Mouse (Mus musculus): Measurements from ENCODE around the gene Pole2. TPM values are rescaled to one million over a fixed set of nuclear protein-coding genes. Genes with fewer than 3 reads are reported as not detected.

The Pole2 gene
- total and polyA plus RNA-seq, 2 experiments from 2014 or later: 2.6 to 5.0 TPM

DNA sequence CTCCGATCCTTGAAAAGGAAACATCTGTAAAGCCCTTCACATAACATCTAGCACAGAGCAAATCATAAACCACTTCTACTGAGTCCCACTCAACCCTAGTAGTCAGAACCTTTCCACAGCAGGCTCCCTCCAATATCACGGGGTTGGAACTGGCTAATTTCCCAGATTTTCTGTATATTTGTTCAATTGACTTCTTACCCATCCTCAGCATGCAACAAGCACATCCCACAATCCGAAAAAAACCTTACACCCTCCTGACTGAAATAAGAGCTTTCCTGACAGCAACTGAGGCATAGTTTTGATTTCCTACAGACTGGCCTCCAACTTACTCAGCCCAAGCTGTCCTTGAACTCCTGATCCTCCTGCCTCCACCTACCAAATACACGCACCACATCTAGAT is 71.6 kb downstream of the Pole2 start:
- H3K9ac ChIP-seq: no peak overlapping the region
- no peak overlapping the region for H3K4me3 ChIP-seq (ENCODE audit: low read depth, low read length)
- peaks cover 5% of the 10 kb centered on the region; the same call in 1 of the 2 replicates for H3K4me1 ChIP-seq (ENCODE audit: insufficient read depth)
- DNase-seq (no peak), ATAC-seq (no peak)
- no peak overlapping the region for H3K27ac ChIP-seq (ENCODE audit: low read depth, low read length)
- no peaks in the 10 kb centered on the region for H3K9me3 ChIP-seq (ENCODE audit: low read length)
- peaks cover 14% of the 10 kb centered on the region; the same call in 1 of the 2 replicates for H3K36me3 ChIP-seq (ENCODE audit: insufficient read depth)
- no peak overlapping the region for H3K4me2 ChIP-seq (ENCODE audit: low read depth)
- no peak for TF ChIP-seq CTCF (IDR thresholded peaks at IDR 0.05; ENCODE audit: low read depth)
- no peaks in the 10 kb centered on the region for H3K27me3 ChIP-seq (ENCODE audit: insufficient read depth, low read length)
- 89% methylated on average over 4 of the region's 4 CpGs for WGBS

DNA sequence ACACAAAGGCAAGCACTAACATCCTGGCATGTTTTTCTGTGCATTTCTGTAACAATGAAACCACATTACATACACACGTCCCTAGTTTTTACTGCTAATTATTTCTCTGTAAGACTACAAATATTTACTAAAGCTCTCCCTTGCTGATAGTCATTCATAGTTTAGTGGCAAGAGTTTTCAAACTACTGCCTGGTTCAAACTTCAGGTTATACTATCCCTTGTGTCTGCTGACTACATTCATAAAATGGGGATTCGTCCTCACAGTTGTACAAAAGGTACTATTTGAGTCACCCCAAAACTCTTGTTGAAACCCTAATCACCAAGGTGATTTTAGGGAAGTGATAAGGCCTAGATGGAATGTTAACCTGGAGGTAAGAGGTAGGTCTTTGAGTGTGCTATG is 72.1 kb downstream of the Pole2 start:
- no peak overlapping the region for H3K4me3 ChIP-seq (ENCODE audit: low read depth, low read length)
- ATAC-seq (no peak), DNase-seq (no peak)
- H3K27me3 ChIP-seq (ENCODE audit: insufficient read depth, low read length): no peaks in the 10 kb centered on the region
- no peak overlapping the region for H3K4me2 ChIP-seq (ENCODE audit: low read depth)
- H3K9ac ChIP-seq: no peak overlapping the region
- peaks cover 14% of the 10 kb centered on the region; the same call in 1 of the 2 replicates for H3K36me3 ChIP-seq (ENCODE audit: insufficient read depth)
- H3K9me3 ChIP-seq (ENCODE audit: low read length): no peaks in the 10 kb centered on the region
- WGBS: 80% methylated on average over 2 of the region's 2 CpGs
- peaks cover 5% of the 10 kb centered on the region; the same call in 1 of the 2 replicates for H3K4me1 ChIP-seq (ENCODE audit: insufficient read depth)
- no peak for TF ChIP-seq CTCF (IDR thresholded peaks at IDR 0.05; ENCODE audit: low read depth)
- H3K27ac ChIP-seq (ENCODE audit: low read depth, low read length): no peak overlapping the region

Small RNA genes lying within 50 kb of the gene (microRNA-seq; reads per million reads assigned to microRNA genes)
- gene Gm47287: 0 reads per million in 2 experiments
- 0.77 to 1.3 reads per million in 2 experiments for gene Gm47295

Other genes starting within 250 kb of the Pole2 start
- gene Rps29, start 69.0 kb downstream of the Pole2 start, total RNA-seq (2014; rRNA removed): 333 and 593 TPM in 2 replicates
- 1,372 and 1,968 TPM in 2 replicates for gene Rps29, start 69.0 kb downstream of the Pole2 start, polyA plus RNA-seq (2015; fragmentation: Nextera tagmentation; extraction: Ambion mirVana)
- gene Lrr1, start 59.4 kb downstream of the Pole2 start, total RNA-seq (2014; rRNA removed): 0.71 and 0.85 TPM in 2 replicates
- gene Lrr1, start 59.4 kb downstream of the Pole2 start, polyA plus RNA-seq (2015; fragmentation: Nextera tagmentation; extraction: Ambion mirVana): 2.3 and 3.6 TPM in 2 replicates
- 194 and 311 TPM in 2 replicates for gene Rpl36al, start 44.1 kb downstream of the Pole2 start, total RNA-seq (2014; rRNA removed)
- gene Rpl36al, start 44.1 kb downstream of the Pole2 start, polyA plus RNA-seq (2015; fragmentation: Nextera tagmentation; extraction: Ambion mirVana): 396 and 530 TPM in 2 replicates
- gene Mgat2, start 44.0 kb downstream of the Pole2 start, total RNA-seq (2014; rRNA removed): 61.7 and 66.6 TPM in 2 replicates
- 49.1 and 50.5 TPM in 2 replicates for gene Mgat2, start 44.0 kb downstream of the Pole2 start, polyA plus RNA-seq (2015; fragmentation: Nextera tagmentation; extraction: Ambion mirVana)
- 4.5 and 5.7 TPM in 2 replicates for gene Gm49383, start 31.1 kb downstream of the Pole2 start, total RNA-seq (2014; rRNA removed)
- 8.8 and 11.7 TPM in 2 replicates for gene Gm49383, start 31.1 kb downstream of the Pole2 start, polyA plus RNA-seq (2015; fragmentation: Nextera tagmentation; extraction: Ambion mirVana)
- 6.7 and 6.8 TPM in 2 replicates for gene Dnaaf2, start 29.8 kb downstream of the Pole2 start, total RNA-seq (2014; rRNA removed)
- gene Dnaaf2, start 29.8 kb downstream of the Pole2 start, polyA plus RNA-seq (2015; fragmentation: Nextera tagmentation; extraction: Ambion mirVana): 8.4 and 9.4 TPM in 2 replicates
- gene Gm49384, start 23.9 kb downstream of the Pole2 start, total RNA-seq (2014; rRNA removed): 0.52 and 5.1 TPM in 2 replicates
- 6.7 and 7.8 TPM in 2 replicates for gene Gm49384, start 23.9 kb downstream of the Pole2 start, polyA plus RNA-seq (2015; fragmentation: Nextera tagmentation; extraction: Ambion mirVana)
- gene Klhdc1, start 13.0 kb upstream of the Pole2 start, total RNA-seq (2014; rRNA removed): 11.2 and 12.8 TPM in 2 replicates
- 22.0 and 23.7 TPM in 2 replicates for gene Klhdc1, start 13.0 kb upstream of the Pole2 start, polyA plus RNA-seq (2015; fragmentation: Nextera tagmentation; extraction: Ambion mirVana)
- 330 and 340 TPM in 2 replicates for gene Klhdc2, start 68.5 kb upstream of the Pole2 start, total RNA-seq (2014; rRNA removed)
- gene Klhdc2, start 68.5 kb upstream of the Pole2 start, polyA plus RNA-seq (2015; fragmentation: Nextera tagmentation; extraction: Ambion mirVana): 260 and 264 TPM in 2 replicates
- 44.4 and 47.7 TPM in 2 replicates for gene Nemf, start 129.0 kb upstream of the Pole2 start, total RNA-seq (2014; rRNA removed)
- 47.6 and 64.7 TPM in 2 replicates for gene Nemf, start 129.0 kb upstream of the Pole2 start, polyA plus RNA-seq (2015; fragmentation: Nextera tagmentation; extraction: Ambion mirVana)
- 108 and 110 TPM in 2 replicates for gene Arf6, start 144.0 kb upstream of the Pole2 start, total RNA-seq (2014; rRNA removed)
- gene Arf6, start 144.0 kb upstream of the Pole2 start, polyA plus RNA-seq (2015; fragmentation: Nextera tagmentation; extraction: Ambion mirVana): 52.9 and 56.3 TPM in 2 replicates
- 1.6 and 1.8 TPM in 2 replicates for gene Gm9887, start 144.3 kb upstream of the Pole2 start, total RNA-seq (2014; rRNA removed)
- 1.1 and 1.8 TPM in 2 replicates for gene Gm9887, start 144.3 kb upstream of the Pole2 start, polyA plus RNA-seq (2015; fragmentation: Nextera tagmentation; extraction: Ambion mirVana)

All from forebrain, postnatal 0 days (tissue).